Mouse (Mus musculus) gonadal fat pad, adult 2 months (tissue): ENCODE results near the gene Pemt. TPM values are rescaled to one million over a fixed set of nuclear protein-coding genes. Genes with fewer than 3 reads are reported as not detected.
"Not testable (repeated sequence)": the region's sequence is repeated elsewhere in the genome, so short reads cannot be mapped to it uniquely, and the experiment has no call there.

Source experiments
- DNase-seq: peaks from one replicate; pipeline ENCODE4 v3.0.0-alpha.2; 2012; ENCODE audit warnings: low read depth
- polyA plus RNA-seq: library from polyadenylated mRNA; depleted of rRNA; stranded (reverse); fragments of >200 nt; gene quantifications from 2 replicates; pipeline ENCODE4 v1.2.3, GENCODE M21; 2012; rRNA removed

Gene Pemt
- polyA plus RNA-seq, 1 experiment: 228 TPM

DNA sequence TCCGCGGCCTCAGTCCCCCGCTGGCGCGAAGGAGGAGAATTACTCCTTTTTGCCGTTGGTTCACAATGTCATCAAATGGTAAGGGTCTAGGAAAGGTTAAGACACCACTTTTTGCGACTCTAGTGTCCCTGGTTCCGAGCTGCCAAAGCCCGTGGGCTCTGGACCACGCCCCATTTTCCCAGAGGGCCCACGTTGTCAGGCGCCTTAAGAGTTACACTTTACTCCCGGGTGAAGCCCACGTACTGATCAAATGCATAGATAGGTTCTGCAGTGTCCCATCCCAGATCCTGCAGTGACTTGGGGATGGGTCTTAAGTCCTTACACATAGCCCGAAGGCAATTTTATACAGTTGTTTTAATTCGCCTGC is 97.9 kb downstream of the Pemt start:
- DNase-seq: no peak

DNA sequence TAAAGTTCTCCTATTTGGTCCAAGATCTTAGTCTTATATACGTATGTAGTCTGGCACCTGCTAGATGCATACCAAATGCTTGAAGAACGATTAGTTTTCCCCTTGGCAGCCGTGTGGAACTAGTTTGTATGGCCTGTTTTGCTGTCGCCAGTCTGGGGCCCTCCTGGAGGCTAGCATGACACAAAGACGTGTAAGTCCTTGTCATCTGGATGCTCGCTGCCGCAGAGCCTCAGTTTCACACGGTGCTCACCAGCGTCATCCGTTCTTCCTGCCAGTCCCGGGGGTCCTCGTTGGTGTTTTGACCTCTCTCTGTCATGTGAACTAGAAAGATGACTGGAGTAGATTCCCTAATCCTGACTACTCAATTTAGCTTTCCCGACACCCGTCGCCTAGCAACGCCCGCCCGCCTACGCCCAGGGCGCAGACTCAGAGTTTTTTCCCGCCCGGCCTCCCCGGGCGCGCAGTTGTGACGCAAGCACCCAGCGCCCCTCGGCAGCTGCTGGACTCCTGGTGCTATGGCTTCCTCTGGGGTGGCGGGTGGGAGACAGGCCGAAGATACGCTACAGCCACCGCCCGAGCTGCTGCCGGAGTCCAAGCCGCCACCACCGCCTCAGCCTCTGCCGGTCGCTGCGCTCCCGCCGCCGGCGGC is 98.4 kb downstream of the Pemt start, which contains the start of gene Med9:
TSS of gene Med9 (plus strand) at position 455 of the 649 bp plus-strand sequence.
- no peak for DNase-seq

DNA sequence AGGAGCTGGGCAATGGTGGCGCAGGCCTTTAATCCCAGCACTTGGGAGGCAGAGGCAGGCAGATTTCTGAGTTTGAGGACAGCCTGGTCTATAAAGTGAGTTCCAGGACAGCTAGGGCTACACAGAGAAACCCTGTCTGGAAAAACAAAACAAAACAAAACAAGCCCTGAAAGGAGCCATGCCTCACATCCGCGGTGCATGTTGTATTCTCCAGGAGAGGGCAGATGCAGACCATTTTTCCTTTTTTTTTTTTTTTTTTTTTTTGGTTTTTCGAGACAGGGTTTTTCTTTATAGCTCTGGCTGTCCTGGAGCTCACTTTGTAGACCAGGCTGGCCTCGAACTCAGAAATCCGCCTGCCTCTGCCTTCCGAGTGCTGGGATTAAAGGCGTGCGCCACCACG is 101.4 kb downstream of the Pemt start:
- DNase-seq: not testable (repeated sequence)

DNA sequence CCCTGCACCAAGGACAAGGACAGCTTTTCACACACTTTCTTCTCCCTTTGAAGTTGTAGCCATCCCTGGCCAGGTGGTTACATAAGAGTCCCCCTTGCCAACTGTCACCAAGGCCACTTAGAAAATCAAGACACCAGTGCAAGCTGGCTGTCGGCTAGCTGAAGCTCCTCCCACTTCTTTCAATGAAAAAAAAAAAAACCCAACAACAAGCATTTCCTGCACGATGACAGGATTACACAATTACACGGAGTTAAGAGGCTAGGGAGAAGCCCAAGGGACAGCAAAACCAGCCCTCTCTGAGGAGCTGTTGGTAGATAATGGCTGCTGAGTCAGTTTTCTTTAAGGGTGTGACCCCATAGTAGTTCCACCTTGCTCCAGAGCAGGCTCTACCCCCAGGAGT is 104.9 kb downstream of the Pemt start:
- no peak for DNase-seq

DNA sequence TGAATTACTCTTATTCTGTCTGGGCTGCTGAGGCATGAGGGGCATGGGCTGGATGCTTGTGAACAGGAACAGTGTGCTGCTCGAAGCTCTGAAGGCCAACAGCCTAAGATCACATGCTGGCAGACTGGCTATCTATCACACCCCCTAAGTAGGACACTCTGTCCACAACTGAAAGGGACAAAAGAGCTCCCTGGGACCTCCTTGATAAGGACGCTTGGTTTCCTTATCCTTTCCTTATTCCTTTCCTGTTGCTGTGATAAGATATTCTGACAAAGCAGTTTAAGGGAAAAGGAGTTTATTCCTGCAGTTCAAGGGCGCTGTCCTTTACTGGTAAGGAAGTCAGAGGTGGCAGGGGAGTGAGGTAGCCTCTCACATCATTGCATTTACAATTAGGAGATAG is 105.6 kb downstream of the Pemt start:
- no peak for DNase-seq

DNA sequence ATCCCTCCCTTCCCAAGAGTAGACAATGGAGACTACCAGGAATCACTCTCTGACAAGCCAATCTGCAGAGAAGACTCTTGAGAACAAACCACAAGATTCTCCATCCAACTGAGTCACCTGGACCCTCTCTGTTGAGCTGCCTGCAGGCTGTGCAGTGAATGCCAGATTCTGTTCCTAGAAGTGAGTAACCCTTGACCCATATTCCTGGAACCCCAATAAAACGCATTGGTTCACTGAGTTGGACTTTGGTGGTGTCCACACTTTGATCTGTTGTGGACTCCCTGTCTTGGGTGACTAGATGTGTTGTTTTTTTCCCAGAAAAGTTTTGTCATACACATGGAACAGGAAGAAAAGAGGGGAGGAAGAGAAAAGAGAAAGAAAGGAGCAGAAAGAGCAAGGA is 106.5 kb downstream of the Pemt start:
- no peak for DNase-seq

DNA sequence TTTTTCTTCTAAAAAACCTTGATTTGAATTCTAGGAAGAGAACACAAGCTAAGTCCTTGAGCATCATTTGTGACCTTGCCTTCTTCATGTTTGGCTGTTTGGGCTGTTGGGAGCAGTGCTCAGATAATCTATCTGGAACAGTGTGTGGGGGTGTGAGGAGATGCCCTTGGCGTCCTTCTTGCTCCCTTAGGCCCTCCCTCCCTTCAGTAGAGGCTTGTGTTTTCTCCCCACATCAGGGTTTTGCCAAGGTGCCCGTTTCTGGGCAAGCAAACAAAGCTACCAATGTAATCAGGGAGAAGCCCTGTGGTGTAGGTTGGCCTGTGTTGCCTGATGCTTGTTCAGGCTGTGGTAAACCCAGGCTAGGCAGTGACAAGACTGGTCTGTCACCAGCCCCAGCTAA is 108.7 kb downstream of the Pemt start:
- DNase-seq: no peak

DNA sequence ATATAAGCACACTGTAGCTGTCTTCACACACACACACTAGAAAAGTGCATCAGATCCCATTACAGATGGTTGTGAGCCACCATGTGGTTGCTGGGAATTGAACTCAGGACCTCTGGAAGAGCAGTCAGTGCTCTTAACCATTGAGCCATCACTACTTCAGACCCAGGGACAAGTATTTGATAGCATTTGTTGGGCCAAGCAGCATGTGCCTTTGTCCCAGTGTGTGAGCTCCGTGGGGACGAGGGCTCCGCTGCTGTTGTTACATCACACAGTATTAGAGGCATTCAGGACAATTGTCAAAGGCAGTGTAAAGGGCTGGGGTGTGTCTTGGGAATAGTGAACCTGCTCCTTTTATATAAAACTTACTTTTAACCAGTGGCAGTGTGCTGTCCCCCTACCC is 109.3 kb downstream of the Pemt start:
- DNase-seq: no peak

DNA sequence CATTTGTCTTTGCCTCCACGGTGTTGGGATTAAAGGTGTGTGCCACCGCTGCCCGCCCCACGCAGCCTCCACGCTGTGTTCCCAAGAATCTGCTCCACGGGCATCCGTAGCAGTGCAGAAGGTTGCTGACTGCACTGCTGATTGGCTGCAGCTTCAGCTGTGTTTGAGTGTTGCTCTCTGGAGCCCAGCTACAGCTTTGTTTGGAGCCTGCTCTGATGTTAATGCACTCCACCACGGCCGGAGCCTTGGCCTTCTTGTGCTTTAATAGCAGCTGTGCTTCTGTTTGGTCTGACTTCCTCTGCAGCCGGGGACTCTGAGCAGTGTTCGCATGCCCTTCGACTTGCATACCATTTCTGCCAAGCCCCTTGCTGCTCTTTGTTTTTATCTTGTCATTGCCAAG is 112.3 kb downstream of the Pemt start:
- no peak for DNase-seq

DNA sequence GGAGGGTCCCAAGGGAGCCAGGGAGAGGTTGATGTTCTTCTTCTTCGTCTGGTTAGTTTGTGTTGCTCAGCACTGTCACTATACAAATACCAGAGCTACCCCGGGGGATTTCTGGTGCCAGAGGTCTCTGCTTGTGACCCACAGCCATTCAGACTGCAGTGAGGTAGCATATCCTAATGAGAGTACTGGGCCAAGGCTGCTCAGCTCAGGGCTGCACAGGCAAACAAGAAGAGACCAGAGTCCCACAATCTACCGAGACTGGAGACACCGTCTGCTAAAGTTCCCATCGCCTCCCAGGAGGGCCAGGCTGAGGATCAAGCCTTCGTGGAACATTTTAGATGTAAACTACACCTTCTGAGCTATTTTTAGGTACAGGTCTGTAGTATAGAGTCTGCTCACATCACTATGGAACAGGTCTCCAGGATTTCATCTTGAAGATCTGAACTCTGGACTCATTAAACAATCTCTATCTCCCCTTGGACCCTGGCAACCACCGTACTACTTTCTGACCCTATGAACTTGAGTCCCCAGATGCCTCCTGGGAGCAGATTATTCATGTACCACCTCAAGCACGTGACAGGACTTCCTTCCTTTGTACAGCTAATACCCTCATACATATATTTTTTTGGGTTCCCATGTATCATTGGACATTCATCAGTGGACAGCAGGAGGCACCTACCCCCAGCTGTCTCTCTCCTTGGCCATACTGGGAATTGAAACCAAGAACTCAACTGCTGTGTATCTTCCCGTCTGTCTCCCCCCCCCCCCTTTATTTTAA is 113.5 kb downstream of the Pemt start:
- DNase-seq: no peak

DNA sequence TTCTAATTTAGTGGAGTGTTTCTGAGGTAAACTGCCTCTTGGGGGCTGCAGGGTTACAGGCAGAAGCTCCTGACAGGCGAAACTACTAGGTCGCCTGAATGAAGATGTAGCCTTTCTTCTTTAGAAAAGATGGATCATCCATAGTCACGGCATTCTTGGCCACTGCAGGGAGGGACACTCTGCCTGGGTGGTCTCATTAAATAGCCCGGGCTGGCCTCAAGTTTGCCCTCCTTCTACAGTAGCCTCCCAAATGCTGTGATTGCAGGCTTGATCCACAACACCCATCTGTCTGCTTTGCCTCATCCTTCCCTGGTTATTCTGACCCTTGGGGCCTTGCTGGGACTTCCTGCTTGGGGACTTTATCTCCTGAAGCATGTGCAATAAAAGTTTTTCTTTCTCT is 116.3 kb downstream of the Pemt start:
- DNase-seq: no peak

DNA sequence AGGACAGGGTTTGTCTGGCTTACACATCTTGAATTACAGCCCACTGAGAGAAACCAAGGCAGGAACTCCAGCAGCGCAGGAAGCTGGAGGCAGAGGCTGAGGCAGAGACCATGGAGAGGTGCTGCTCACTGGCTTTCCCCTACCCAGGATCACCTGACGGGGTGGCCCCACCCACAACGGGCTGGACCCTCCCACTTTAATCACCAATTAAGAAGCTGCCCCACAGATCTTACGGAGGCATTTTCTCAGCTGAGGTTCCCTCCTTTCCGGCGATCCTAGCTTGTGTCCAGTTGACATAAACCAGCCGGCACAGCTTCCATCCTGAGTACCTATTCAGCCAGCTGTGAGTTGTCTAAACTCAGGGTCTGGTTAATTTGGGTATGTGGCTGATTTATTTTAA is 125.0 kb downstream of the Pemt start:
- no peak for DNase-seq

Other genes with a start within 250 kb of the Pemt start
- 38.4 and 43.6 TPM in 2 replicates for gene Flcn, start 236.5 kb downstream of the Pemt start, polyA plus RNA-seq
- 30.5 and 39.2 TPM in 2 replicates for gene Nt5m, start 207.0 kb downstream of the Pemt start, polyA plus RNA-seq
- 24.4 and 27.1 TPM in 2 replicates for gene Cops3, start 206.7 kb downstream of the Pemt start, polyA plus RNA-seq
- gene Med9, start 98.3 kb downstream of the Pemt start, polyA plus RNA-seq: 48.3 and 49.2 TPM in 2 replicates
- 86.8 and 123 TPM in 2 replicates for gene Rasd1, start 81.5 kb downstream of the Pemt start, polyA plus RNA-seq
- 24.1 and 35.7 TPM in 2 replicates for gene Rai1, start 58.5 kb upstream of the Pemt start, polyA plus RNA-seq
- 393 and 402 TPM in 2 replicates for gene Srebf1, start 176.1 kb upstream of the Pemt start, polyA plus RNA-seq